Mouse (Mus musculus): ENCODE results near the gene Mas1.

Mas1 gene

GRCm38 (mm10) chr17:12810103-12810972 lies 57.6 kb downstream of the Mas1 start:
- TF ChIP-seq GATA4 (IDR thresholded peaks at IDR 0.05; ENCODE audit: insufficient replicate concordance, low read length), result no peak

DNA sequence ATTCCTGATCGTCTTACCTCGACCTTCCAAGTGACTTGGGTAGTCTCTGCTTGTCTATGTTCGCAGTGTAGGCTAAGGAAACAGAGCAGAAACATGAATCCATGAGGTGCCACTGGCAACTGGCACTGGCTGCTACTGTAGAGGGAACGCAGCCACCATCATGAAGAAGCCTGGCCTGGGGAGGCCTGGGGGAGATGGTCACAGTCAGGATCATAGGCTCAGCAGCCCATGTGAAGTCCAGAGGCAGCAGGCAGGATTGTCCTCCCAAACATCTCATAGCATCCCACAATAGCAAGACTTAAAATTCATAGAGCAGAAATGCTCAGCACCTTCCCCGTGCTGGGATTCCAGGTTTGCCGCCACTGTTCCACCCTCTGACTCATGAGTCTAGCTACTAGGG lies 59.1 kb downstream of the Mas1 start:
- no peak for TF ChIP-seq GATA4 (IDR thresholded peaks at IDR 0.05; ENCODE audit: insufficient replicate concordance, low read length)

DNA sequence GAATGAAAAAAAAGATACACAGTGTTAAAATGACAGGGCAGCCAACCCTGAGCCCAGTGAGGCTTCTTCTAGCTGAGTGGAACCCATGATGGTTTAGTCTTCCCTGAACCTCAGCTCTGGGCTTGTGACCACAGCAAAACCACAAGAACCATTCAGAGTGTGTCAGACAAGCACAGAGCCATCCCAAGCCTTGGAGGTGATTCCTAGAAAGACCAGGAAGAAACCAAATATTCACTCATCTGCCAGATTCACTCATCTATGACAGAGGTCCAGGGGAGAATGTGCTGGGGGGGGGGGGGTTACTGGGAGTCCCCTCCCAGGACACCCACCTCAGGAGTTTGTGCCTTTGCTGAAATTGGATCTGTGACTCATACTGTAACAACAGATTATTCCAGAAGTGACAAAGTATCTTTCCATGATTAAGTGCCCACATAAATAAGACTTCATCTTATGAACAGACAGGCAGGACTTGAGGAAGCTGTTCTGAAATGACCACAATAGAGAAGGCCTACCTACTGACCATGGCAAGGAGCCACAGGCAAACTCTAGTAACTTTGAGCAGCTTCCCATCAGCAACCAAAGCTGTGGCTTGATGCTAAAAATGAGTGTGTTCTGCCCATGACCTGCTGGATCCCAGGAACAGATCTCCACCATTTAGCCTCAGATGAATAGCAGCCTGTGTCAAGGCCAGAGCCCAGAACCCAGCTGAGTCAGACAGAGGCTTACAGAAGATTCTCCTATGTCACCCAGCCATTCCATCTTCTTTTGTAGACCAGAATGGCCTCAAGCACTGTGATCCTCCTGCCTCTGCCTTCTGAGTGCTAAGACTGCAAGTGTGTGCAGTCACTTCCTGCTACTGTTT lies 63.1 kb downstream of the Mas1 start:
- no peak for TF ChIP-seq GATA4 (IDR thresholded peaks at IDR 0.05; ENCODE audit: insufficient replicate concordance, low read length)

- TF ChIP-seq GATA4 (IDR thresholded peaks at IDR 0.05; ENCODE audit: insufficient replicate concordance, low read length), result no peak
These were observed 65.9 kb downstream of the Mas1 start for GRCm38 (mm10) chr17:12801861-12802540.

GRCm38 (mm10) chr17:12799368-12800275 lies 68.3 kb downstream of the Mas1 start:
- TF ChIP-seq GATA4 (IDR thresholded peaks at IDR 0.05; ENCODE audit: insufficient replicate concordance, low read length), result no peak

DNA sequence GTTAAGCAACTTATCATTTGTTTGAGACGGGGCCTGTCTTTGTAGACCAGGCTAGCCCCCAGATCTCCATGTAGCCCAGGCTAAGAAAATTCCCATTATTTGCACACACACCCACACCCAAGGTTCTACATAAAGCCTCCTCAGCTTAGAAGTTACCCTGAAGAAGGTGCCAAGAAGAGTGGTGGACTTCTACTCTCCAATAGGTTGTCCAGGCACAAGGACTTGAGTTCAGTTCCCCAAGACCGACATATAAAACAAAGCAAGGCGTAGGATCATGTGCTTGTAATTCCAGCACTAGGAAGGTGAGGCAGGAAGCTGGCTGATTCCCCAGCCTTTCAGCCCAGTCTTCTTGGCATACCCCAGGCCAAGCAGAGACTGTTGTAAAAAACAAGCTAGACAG lies 69.4 kb downstream of the Mas1 start:
- no peak for TF ChIP-seq GATA4 (IDR thresholded peaks at IDR 0.05; ENCODE audit: insufficient replicate concordance, low read length)

- TF ChIP-seq GATA4 (IDR thresholded peaks at IDR 0.05; ENCODE audit: insufficient replicate concordance, low read length), result no peak
These were observed 70.4 kb downstream of the Mas1 start for GRCm38 (mm10) chr17:12797427-12798029.

GRCm38 (mm10) chr17:12796633-12797032 lies 71.3 kb downstream of the Mas1 start:
- TF ChIP-seq GATA4 (IDR thresholded peaks at IDR 0.05; ENCODE audit: insufficient replicate concordance, low read length), result peak; percentile 75; the same call in 1 of the 2 replicates

DNA sequence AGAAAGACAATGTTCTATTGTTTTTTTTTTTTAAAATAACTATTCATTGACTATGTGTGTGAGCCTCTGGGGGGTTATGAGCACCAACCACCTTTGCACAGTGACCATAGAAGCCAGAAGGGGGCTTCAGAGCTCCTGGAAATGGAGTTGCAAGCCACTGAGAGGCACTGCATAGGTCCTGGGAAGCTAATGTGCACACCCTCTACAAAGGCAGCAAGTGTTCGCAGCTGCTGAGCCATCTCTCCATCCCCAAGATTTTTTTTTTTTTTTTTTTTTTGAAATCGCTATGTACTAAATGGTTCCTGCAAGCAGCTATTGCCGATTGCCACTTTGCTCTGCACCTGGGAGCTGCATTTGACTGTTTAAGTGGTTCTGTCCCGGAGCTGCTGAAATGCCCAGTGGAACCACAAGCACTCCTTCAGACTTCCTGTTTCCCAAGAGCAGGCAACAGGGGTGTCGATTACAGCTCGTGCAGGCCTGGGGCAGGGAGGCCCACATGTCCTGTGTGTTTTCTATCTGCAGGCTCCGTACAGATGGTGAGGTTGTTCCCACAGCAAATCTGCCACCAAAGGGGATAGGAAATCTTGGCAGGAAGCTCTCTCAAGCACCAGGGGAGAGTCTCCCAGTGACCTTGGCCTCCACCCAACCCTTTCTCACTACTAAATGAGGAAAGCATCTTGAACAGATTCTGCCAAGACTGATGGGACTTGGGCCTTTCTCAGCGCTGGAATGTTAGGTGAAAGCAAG lies 74.1 kb downstream of the Mas1 start:
- TF ChIP-seq GATA4 (IDR thresholded peaks at IDR 0.05; ENCODE audit: insufficient replicate concordance, low read length), result no peak

DNA sequence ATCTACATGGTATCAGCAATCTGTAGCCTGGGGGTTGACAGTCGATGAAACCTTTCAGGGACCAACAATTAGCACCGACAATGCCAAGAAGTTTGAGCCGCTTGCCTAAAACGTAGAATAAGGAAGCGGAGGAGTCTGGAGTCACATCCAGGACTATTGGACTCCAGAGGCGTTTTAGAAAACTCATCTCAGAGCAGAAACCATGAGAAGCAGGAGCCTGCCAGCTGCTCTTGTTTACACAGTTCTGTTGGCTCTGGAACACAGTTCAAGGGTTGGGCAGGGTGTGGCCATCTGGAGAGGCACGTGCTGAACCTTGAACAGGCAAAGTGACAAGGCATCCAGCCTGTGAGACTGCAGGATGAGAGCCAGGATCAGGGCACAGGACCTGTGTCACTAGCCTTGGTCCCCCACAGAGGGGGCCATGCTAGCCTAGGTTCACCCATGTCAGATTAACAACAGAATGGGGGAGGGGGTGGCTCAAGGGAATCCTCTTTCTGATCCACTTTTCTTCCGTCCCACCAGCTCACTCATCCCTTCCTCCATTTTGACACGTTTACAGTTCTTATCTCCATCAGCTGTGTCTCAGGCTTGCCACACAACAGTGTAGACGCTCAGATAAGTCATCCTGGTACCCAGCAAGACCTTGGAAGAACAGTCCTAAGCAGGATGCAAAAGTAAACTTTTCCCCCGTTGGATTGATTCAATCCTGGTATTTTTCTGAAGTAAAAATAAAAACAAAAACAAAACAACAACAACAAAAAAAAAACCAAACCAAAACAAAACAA lies 75.3 kb downstream of the Mas1 start:
- TF ChIP-seq GATA4 (IDR thresholded peaks at IDR 0.05; ENCODE audit: insufficient replicate concordance, low read length), result peak; percentile 44; the same call in 1 of the 2 replicates

- TF ChIP-seq GATA4 (IDR thresholded peaks at IDR 0.05; ENCODE audit: insufficient replicate concordance, low read length), result no peak
These were observed 76.5 kb downstream of the Mas1 start for GRCm38 (mm10) chr17:12791420-12791819.

GRCm38 (mm10) chr17:12791079-12791406 lies 76.9 kb downstream of the Mas1 start:
- no peak for TF ChIP-seq GATA4 (IDR thresholded peaks at IDR 0.05; ENCODE audit: insufficient replicate concordance, low read length)

All from liver, adult (tissue).